Mouse (Mus musculus) ovary, postnatal 14 days (tissue): Measurements from ENCODE around the gene Tmtc2.

Experiments
- DNase-seq: peaks from one replicate; pipeline ENCODE4 v3.0.0; 2022; ENCODE audit warnings: low spot score

Tmtc2 gene

GRCm38 (mm10) chr10:105405856-105406527 is 168.3 kb downstream of the Tmtc2 start:
- no peak for DNase-seq

- DNase-seq = no peak
Observed at GRCm38 (mm10) chr10:105403931-105404330, 170.3 kb downstream of the Tmtc2 start.

GRCm38 (mm10) chr10:105402481-105402779 is 171.8 kb downstream of the Tmtc2 start:
- no peak for DNase-seq

DNA sequence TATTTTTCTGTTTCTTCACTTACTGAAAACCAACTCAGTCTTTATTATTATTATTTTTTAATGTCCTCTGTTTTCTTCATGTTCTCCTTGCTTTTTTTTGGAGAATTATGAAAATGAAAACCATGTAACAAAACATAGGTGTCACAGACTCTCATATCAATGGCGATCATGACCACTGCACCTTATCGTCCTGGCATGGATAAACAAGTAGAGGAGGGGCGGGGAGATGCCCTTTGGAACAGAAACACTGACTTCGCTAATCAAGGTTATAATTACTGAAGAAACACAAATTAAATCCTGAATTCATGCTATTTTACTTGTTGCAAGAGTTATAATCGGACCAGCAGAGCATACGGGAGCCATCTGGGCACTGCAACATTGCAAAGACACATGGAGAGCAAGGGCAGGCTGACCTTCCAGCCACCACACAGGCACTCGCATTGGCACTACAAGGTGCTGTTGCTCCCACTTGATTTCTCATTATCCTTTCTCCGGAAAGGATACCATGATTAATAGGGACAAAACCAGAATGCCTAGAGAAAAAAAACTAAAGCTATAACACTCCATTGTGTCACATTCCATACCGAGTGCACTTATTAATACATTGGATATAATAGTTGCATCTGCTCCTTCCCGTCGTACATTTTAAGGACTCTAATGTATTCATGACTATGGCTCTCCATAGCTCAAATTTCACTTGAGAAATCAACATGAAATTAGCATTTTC is 172.3 kb downstream of the Tmtc2 start:
- no peak for DNase-seq

DNA sequence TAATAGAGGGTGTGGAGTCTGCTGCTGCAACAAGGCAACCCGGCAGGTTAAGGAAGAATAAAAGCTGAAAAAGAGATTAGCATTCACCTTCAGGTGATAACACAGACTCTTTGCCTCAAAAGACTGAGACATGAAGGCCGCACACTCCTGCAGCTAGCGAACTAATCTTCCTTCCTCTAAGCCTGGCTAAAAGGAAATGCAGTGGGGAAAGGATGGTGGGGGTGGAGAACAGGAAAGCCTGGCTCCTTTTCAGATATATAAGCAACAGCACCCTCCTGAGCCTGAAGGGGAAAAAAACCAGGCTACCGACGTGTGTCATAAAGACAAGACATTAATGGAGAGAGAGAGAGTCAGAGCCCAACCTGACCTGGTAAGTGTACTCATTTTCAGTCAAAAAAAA is 174.9 kb downstream of the Tmtc2 start:
- DNase-seq = no peak

- no peak for DNase-seq
Observed at GRCm38 (mm10) chr10:105384065-105384464, 190.2 kb downstream of the Tmtc2 start.

GRCm38 (mm10) chr10:105381705-105382104 is 192.5 kb downstream of the Tmtc2 start:
- DNase-seq = no peak

GRCm38 (mm10) chr10:105381202-105381601 is 193.0 kb downstream of the Tmtc2 start:
- DNase-seq = no peak

GRCm38 (mm10) chr10:105380584-105380983 is 193.7 kb downstream of the Tmtc2 start:
- no peak for DNase-seq

GRCm38 (mm10) chr10:105377711-105378110 is 196.5 kb downstream of the Tmtc2 start:
- DNase-seq = no peak

- DNase-seq = no peak
Observed at GRCm38 (mm10) chr10:105373265-105373664, 201.0 kb downstream of the Tmtc2 start.

DNA sequence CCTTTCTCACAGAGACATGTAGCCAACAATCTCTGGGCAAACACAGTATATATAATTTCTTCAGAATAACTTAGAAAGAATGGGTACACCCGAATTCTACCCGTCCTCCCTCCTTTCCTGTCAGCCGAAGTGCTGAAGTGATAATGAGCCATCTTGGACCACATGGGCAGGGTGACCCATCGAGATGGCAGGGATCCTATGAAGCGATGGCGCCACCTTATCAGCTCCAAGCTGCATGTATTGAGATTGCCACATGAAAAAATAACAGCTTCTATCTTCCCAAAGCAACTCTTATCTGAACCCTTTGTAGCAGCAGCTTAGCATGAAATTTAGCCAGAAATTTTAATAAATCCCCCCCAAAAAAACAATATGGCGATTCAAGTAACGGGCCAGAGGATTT is 206.0 kb downstream of the Tmtc2 start:
- DNase-seq = no peak

DNA sequence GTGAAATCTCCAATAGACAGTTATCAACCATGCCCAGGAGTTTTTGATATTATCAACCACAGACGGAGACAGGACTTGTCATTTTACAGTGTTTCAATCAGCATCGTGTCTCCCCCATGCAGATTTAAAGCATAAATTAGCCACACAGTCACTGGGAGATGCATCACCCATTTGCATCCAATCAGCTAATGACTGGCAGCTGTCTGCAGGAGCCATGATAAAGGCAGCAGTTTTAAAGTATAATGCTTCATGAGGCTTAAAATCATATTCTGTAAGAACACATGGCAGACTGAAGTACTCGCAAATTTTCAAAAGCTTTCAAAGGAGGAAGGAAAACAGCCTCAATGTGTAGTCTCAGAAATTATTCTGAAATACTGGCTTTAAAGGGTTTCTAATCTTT is 209.8 kb downstream of the Tmtc2 start:
- DNase-seq = no peak

GRCm38 (mm10) chr10:105350301-105350700 is 223.9 kb downstream of the Tmtc2 start:
- DNase-seq = no peak

DNA sequence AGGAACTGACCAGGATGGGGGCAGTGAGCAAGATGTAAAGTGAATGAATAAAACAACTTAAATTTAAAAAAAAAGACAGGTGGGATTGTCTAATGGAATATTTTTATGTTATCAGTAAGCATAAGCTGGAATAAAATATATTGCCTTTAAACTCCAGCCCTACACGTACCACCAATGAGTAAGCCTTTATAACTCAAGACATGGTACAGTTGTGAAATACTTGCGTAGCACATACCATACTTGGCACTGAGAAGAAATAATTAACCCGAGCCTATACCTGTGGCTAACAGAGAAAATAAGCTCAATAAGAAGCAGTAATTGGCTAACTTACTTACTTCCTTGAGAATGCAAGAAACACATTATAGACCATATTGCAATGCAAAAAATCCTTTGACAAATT is 228.3 kb downstream of the Tmtc2 start:
- DNase-seq = no peak

GRCm38 (mm10) chr10:105332856-105333255 is 241.4 kb downstream of the Tmtc2 start:
- DNase-seq = no peak

DNA sequence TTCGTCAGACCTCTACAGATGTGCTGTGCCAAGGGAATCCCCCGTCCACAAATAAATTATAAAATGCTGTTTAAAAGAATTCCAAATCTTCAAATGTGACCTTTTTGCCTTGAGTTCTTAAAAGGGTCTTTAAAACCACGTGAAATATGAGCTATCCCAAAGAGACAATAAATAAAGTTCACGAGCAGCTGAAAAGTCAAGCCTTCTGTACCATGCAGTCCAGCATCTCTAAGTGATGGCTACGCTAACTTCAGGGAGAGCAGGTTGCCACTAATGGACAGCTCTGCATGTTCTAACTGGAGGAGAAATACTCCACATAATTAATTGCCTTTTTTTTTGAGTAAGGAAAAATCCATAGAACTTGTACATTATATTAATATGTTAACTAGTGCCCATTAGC is 243.9 kb downstream of the Tmtc2 start:
- no peak for DNase-seq

- no peak for DNase-seq
Observed at GRCm38 (mm10) chr10:105323646-105324192, 250.5 kb downstream of the Tmtc2 start.

DNA sequence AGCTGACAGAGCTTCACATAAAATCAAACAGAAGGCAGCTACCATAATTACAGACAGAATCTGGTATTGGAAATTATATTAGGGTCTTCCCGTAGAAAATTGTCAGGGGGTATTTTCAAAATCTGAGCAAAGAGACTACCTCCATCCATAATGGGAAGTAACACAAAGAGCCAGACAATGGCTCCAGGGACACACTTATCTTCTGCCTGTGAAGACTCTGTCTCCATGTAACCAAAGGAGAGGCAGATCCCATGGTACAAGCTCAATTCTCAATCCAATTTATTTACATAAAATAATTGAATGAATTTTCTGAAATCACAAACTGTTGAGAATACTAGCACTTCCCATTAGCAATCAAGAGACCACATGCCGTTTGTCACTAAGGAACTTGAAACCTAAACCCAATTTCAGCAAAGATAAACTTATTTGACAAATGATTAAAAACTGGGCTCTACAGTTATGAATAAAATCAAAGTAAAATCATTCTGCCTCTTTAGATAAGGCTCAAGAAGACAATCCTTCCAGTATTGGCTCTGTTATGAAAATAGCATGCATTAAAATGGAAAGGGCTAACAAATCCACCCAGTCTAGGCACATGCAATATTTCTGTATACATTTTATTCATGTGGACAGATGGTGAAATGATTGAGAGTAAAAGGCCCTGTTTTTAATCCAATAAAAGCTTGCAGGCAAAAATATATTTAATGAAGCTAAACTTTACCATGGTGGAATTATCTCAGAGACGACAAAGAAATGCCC is 254.8 kb downstream of the Tmtc2 start:
- no peak for DNase-seq

DNA sequence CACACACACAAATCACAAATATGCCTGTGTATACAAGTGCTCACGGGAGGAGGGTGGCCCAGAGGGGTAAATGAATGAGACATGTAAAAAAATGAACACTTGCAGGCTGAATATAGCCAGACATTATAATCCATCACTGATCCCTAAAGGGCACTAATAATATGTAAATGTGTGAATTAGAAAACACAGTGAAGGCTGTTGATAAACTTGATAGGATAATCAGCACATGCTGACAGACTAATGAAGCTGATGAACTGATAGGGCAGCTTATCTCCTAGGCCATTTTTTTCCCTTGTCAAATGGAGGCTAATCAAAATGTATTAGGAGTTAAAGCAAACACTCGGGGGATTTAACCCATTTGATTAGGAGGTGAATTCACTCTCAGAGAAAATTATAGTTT is 255.4 kb downstream of the Tmtc2 start:
- DNase-seq = no peak

GRCm38 (mm10) chr10:105312986-105313385 is 261.3 kb downstream of the Tmtc2 start:
- no peak for DNase-seq

- DNase-seq = no peak
Observed at GRCm38 (mm10) chr10:105297560-105297959, 276.7 kb downstream of the Tmtc2 start.

DNA sequence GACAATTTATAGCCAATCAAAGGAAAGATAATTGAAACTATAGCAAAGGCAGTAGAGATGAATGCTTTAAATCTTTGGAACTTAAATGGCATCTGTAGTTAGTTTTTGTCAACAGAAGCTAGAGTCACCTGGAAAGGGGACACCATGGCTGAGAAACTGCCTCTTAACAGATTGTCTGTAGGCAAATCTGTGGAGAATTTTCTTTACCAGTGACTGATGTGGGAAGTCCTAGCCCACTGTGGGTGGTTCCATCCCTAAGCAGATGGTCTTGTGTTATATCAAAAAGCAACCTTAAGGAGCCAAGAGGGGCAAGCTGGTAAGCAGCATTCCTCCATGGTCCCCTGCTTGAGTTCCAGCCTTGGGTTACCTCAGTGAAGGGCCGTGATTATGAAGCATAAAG is 281.3 kb downstream of the Tmtc2 start:
- DNase-seq = no peak
